Mouse (Mus musculus) left cerebral cortex, adult 9 months (tissue): ENCODE measurements around the gene Slc13a1.

Experiments used
- DNase-seq, 2 experiments: peaks; one replicate each; pipeline ENCODE4 v3.0.0; 2022; ENCODE audit warnings: low spot score in 2 of 2

Slc13a1 gene

GRCm38 (mm10) chr6:24076089-24076488 is 91.8 kb downstream of the Slc13a1 start:
- no peak for DNase-seq

- no peak for DNase-seq
These were observed 95.1 kb downstream of the Slc13a1 start for GRCm38 (mm10) chr6:24072804-24073203.

GRCm38 (mm10) chr6:24059754-24060153 is 108.1 kb downstream of the Slc13a1 start:
- no peak for DNase-seq

- DNase-seq: no peak
These were observed 112.8 kb downstream of the Slc13a1 start for GRCm38 (mm10) chr6:24055086-24055485.

GRCm38 (mm10) chr6:24054086-24054710 is 113.7 kb downstream of the Slc13a1 start:
- no peak for DNase-seq

- no peak for DNase-seq
These were observed 120.7 kb downstream of the Slc13a1 start for GRCm38 (mm10) chr6:24047014-24047770.

GRCm38 (mm10) chr6:24043496-24043895 is 124.4 kb downstream of the Slc13a1 start:
- DNase-seq: no peak
